Mouse (Mus musculus) CH12.LX (cell line): ENCODE measurements at regions not wholly inside any gene's neighbourhood (a gene's known extent, or its start where the extent isn't known, plus 50 kb on each side); places are given as distances from the start of the nearest gene placed in this dataset.

Source experiments
- CTCF ChIP-seq, 2 experiments: IDR thresholded peaks in 1 of 2; conservative IDR thresholded peaks in 1 of 2; 2 replicates each; pipeline ENCODE4 v1.5.1; 2011 to 2012; ENCODE audit warnings: low read depth in 2 of 2, low read length in 2 of 2, improper control_type of control experiment in 1 of 2, inconsistent platforms in 1 of 2, mild to moderate bottlenecking in 1 of 2, moderate library complexity in 1 of 2
- MAX ChIP-seq: IDR thresholded peaks from 2 replicates; pipeline ENCODE4 v1.6.1; 2011; ENCODE audit warnings: low read length, improper control_type of control experiment
- MEF2A ChIP-seq: IDR thresholded peaks from 2 replicates; pipeline ENCODE4 v1.6.1; 2014; ENCODE audit warnings: low read depth, mild to moderate bottlenecking, inconsistent platforms, low read length, improper control_type of control experiment, borderline replicate concordance
- NELFE ChIP-seq: IDR thresholded peaks from 2 replicates; pipeline ENCODE4 v1.6.1; 2011; ENCODE audit warnings: low read depth, low read length, improper control_type of control experiment
- POLR2A ChIP-seq: IDR thresholded peaks from 2 replicates; pipeline ENCODE4 v1.6.1; 2011; ENCODE audit warnings: low read depth, mild to moderate bottlenecking, improper control_type of control experiment, low read length

- TF ChIP-seq NELFE (no peak), MAX (no peak), POLR2A (no peak), CTCF (conservative IDR thresholded peaks at IDR 0.05 in 1 of 2, IDR thresholded peaks at IDR 0.05 in 1 of 2; ENCODE audit: low read depth in 2 of 2, low read length in 2 of 2) (no peak), MEF2A (no peak)
Measured at GRCm38 (mm10) chr14:86063620-86063943, 1077.5 kb downstream of the Diaph3 start.
